Mouse (Mus musculus) cortical plate, adult 2 months (tissue): Measurements from ENCODE around the gene Snrnp35. TPM values are rescaled to one million over a fixed set of nuclear protein-coding genes. Genes with fewer than 3 reads are reported as not detected.

Source experiments
- H3K27ac ChIP-seq: fragments of 200-500 bp; 2 replicates; pipeline ENCODE4 v1.5.1; 2012; ENCODE audit warnings: low read length, control low read depth, inconsistent platforms; ENCODE audit not compliant: insufficient read depth
- H3K4me1 ChIP-seq: fragments of 200-500 bp; 2 replicates; pipeline ENCODE4 v1.6.1; 2011; ENCODE audit warnings: low read length; ENCODE audit not compliant: control insufficient read depth, insufficient read depth
- H3K4me3 ChIP-seq: fragments of 200-500 bp; 2 replicates; pipeline ENCODE4 v1.5.1; 2011; ENCODE audit warnings: mild to moderate bottlenecking, low read length, control low read depth; ENCODE audit not compliant: insufficient read depth
- CTCF ChIP-seq: fragments of 200-500 bp; IDR thresholded peaks from 2 replicates; pipeline ENCODE4 v1.5.1; 2011; ENCODE audit warnings: mild to moderate bottlenecking, control low read depth, low read length; ENCODE audit not compliant: insufficient read depth; ENCODE audit errors: extremely low read depth
- POLR2A ChIP-seq: fragments of 200-500 bp; IDR thresholded peaks from 2 replicates; pipeline ENCODE4 v1.6.1; 2011; ENCODE audit warnings: mild to moderate bottlenecking, low read length, control low read depth; ENCODE audit not compliant: insufficient read depth; ENCODE audit errors: extremely low read depth
- polyA plus RNA-seq: library from polyadenylated mRNA; depleted of rRNA; stranded (reverse); fragments of >200 nt; gene quantifications from 2 replicates; pipeline ENCODE4 v1.2.3, GENCODE M21; 2012

Gene Snrnp35
- polyA plus RNA-seq, 1 experiment = 11.5 TPM

DNA sequence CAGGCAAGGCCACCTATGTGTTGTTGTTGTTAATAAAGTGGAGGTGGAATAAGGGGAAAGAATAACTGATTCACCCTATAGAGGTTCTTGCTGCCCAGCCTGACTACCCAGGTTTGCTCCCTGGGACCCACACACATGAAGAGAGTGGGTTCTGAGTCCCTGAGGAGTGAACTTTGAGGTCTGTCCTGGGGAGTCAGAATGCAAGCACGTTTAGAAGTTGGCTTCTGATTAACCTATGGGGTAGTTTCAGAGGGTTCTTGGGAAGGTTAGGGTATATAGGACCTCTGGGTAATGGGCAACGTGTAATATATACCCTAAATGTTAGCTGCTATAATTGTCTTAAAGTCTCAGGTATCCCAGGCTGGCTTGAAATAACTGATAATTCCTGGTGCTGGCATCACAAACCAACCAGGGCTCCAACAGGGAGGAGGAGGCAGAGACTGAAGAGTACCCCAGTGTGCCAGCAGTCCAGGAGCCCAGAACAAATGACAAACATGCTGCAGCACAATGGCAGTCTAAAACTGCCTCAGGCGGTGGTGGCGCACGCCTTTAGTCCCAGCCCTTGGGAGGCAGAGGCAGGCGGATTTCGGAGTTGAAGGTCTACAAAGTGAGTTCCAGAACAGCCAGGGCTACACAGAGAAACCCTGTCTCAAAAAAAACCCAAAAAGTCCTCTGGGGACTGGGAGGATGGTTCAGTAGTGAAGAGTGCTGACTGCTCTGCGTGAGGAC lies 20.5 kb upstream of the Snrnp35 start:
- Histone ChIP-seq H3K4me1 (no peaks in the 10 kb centered on the region), H3K27ac (no peak overlapping the region), H3K4me3 (no peak overlapping the region)
- TF ChIP-seq POLR2A = no peak
- TF ChIP-seq CTCF = no peak

DNA sequence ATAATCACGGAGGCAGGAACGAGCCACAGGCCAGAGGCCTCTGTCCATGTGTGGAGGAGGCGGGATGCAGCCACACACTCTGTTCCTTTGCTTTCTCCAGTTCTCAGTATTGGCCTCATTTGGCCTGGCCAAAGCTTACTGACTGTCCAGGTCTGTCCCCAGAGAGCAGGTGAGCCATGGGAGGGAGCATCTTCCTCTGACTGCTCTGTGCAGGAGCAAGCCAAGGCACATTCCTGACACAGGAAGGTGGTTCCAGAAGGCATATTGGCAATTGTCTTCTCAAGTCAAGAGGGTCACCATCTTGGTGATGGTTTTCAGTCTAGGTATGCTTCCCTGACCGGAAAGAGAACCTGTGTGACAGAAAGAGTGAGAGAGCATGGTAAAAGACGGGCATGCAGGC lies 19.5 kb upstream of the Snrnp35 start:
- Histone ChIP-seq H3K4me1 (no peaks in the 10 kb centered on the region), H3K27ac (no peak overlapping the region), H3K4me3 (no peak overlapping the region)
- no peak for TF ChIP-seq POLR2A
- TF ChIP-seq CTCF = no peak

DNA sequence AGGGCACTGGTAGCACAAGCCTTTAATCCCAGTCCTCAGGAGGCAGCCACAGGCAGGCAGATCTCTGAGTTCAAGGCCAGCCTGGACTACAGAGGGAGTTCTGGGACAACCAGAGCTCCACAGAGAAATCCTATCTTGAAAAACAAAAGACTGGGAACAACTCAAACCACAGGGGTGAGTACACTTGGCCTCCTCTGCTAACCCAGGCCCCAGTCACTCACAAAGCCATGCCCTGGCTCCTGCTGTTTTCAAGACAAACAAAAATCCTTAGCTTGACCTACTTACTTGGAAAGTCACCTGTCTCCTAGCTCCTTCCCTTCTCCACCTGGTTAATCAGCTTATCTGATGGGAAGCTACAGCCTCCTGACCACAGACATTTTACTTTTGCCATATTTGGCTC lies 18.0 kb upstream of the Snrnp35 start:
- Histone ChIP-seq H3K4me3 (no peak overlapping the region), H3K27ac (no peak overlapping the region), H3K4me1 (no peaks in the 10 kb centered on the region)
- no peak for TF ChIP-seq CTCF
- no peak for TF ChIP-seq POLR2A

DNA sequence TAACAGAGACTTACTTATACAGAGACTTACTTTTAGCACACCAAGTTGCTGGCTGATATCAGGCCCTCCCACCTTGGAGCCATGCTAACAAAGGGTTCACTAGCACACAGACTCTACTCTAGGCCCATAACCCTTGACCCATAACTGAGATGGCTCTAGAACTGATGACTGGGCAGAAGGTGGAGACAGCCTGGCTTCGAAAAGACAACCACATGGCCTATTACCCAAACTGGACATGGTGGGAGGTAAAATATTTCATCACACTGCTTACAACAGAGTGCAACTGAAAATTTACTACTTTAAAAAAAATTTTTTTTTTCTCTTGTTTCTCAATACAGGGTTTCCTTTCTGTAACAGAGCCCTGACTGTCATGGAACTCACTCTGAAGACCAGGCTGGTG lies 15.2 kb upstream of the Snrnp35 start:
- no peak for TF ChIP-seq CTCF
- TF ChIP-seq POLR2A = no peak
- H3K27ac ChIP-seq = no peak overlapping the region

DNA sequence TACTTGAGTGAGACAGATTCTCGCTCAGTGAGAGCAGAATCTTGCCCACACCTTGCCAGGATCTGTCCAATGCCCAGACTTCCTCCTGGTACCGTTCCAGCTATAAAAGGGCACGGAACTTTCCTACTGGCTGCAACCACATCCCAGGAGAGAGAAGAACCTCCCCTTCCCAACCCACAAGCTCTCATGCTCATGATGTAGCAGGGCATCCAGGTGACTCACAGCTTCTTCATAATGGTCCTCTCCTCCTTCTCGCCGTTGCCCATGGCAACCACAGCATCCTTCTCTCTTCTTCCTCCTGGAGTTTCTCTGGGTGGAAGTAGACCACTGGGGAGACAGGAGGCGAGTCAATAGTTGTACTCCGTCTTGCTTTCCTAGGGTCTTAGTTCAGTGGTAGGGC lies 14.6 kb upstream of the Snrnp35 start:
- no peak overlapping the region for H3K27ac ChIP-seq
- TF ChIP-seq POLR2A = no peak
- TF ChIP-seq CTCF = no peak
- no peaks in the 10 kb centered on the region for H3K4me1 ChIP-seq
- no peak overlapping the region for H3K4me3 ChIP-seq

More for the DNA sequence above, 15.2 kb upstream of the Snrnp35 start:
- Histone ChIP-seq H3K4me3 (no peak overlapping the region), H3K4me1 (no peaks in the 10 kb centered on the region)

DNA sequence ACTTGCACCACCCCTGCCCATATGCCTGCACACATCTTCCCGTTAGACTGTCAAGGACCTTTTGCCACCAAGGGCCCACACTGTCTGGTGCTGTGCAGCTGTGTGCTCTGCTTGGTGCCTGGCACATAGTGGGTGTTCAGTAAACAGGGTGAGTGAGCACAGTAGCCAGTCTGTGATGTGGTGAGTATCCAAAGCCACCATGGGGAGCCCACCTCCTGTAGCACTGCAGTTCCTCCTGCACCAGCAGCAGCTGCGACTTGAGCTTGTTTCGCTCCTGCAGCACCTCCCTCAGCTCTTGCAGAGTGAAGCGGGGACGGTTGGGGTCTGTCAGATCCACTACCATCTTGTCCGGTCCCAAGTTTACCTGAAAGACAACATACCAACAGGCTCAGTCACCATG lies 13.4 kb upstream of the Snrnp35 start:
- no peak overlapping the region for H3K27ac ChIP-seq
- no peak overlapping the region for H3K4me3 ChIP-seq
- no peaks in the 10 kb centered on the region for H3K4me1 ChIP-seq
- TF ChIP-seq POLR2A = no peak
- no peak for TF ChIP-seq CTCF

DNA sequence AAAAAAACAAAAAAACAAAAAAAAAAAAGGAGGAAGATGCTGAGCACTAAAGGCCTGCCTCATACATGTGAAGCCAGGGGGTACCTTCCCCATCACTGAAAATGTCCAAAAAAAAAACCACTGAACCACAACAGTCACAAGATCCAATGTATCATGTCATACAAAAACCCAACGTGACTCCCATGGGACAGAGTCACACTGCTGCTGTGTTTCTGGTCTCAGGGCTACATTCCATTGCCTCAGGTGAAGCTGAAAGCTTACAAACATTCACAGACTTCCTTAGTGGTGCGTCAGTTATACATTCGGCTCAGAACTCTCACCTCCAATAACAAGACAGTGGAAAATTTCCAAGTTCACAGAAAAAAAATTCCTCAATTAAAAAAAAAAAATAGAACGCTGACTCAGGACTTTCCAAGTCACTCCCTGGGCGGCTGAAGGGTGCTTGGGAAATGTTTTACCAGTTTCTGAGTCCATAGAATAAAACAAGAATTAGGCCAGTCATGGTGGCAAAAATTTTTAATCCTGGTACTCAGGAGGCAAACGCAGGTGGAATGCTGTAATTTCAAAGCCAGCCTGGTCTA lies 12.3 kb upstream of the Snrnp35 start:
- no peak overlapping the region for H3K4me3 ChIP-seq
- TF ChIP-seq CTCF (no peak), POLR2A (no peak)
- H3K27ac ChIP-seq = no peak overlapping the region
- peaks cover 3% of the 10 kb centered on the region for H3K4me1 ChIP-seq

DNA sequence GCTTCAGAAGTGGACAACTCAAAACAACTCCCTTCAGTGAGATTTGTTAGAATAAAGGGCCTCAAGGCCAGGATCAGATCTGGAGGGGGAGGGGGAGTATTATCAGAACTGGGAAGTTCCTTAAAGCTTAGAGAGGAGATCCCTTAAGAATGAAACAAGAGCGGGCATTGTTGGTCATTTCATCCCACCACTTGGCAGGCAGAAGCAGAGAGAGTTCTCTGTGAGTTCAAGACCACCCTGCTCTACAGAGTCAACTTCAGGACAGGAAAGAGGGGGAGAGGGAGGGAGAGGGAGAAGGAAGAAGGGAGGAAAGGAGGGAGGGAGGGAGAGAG lies 4.1 kb upstream of the Snrnp35 start:
- Histone ChIP-seq H3K27ac (peak overlapping the region; percentile 68; the same call in 1 of the 2 replicates), H3K4me3 (no peak overlapping the region), H3K4me1 (peaks cover 5% of the 10 kb centered on the region)
- TF ChIP-seq POLR2A (no peak), CTCF (no peak)

DNA sequence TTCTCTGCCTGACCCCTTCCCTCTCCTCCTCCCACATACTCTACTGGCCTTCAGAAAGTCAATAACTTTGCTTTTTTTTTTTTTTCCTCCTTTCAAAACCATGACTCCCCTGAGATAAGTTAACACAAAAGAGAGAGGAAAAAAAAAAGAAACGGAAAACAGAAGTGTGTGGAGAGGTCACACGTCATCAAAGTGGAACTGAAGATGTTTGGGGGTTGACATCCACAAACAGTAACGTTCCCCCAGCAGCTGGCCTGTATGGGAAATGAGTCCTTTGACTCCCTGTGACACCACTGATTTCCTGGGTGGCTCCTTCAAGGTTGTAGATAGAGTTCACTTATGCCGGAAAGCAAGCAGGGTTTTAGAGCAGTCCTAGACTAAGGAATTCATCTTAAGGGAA lies 2.8 kb upstream of the Snrnp35 start:
- TF ChIP-seq POLR2A = no peak
- no peak for TF ChIP-seq CTCF
- H3K27ac ChIP-seq = no peak overlapping the region
- peaks cover 4% of the 10 kb centered on the region for H3K4me1 ChIP-seq
- H3K4me3 ChIP-seq = no peak overlapping the region

DNA sequence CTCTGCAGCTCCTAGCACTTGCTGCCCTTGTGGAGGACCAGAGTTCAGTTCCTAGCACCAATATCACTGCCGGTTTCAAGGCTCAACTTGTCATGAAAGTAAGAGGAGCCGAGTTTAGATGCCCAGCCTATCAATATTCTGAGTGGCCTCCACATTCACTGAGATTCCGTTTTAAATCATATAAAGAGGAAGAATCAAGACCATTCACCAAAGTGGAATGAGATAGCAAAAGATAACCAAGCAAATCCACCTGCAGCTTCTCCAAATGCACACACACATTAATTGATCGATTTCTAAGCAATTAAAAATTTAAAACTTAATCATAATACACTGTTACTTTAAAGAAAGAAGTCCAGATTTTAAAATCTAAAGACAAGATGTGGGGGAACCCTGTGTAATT lies 1.2 kb upstream of the Snrnp35 start:
- Histone ChIP-seq H3K4me1 (0 out of 2 replicates have a peak, but pooled peaks cover 2% of the 10 kb centered on the region), H3K27ac (no peak overlapping the region), H3K4me3 (no peak overlapping the region)
- TF ChIP-seq CTCF (no peak), POLR2A (no peak)
